Mouse (Mus musculus) myocyte (in vitro differentiated cells): Measurements from ENCODE around the gene Rgs3.

Experiments used
- E2F4 ChIP-seq: IDR thresholded peaks from one replicate; pipeline ENCODE4 v1.6.1; 2011; ENCODE audit warnings: mild to moderate bottlenecking, control low read depth, moderate library complexity; ENCODE audit not compliant: insufficient read depth
- MAX ChIP-seq: IDR thresholded peaks from one replicate; pipeline ENCODE4 v1.6.1; 2011; ENCODE audit warnings: low read depth, mild to moderate bottlenecking, control low read depth
- MYOD1 ChIP-seq, 3 experiments: IDR thresholded peaks; one replicate each; pipeline ENCODE4 v1.6.1; 2011; ENCODE audit warnings: control low read depth in 2 of 3, low read depth in 2 of 3, mild to moderate bottlenecking in 2 of 3, moderate library complexity in 1 of 3; ENCODE audit not compliant: insufficient read length in 2 of 3, control insufficient read depth in 1 of 3
- POLR2A ChIP-seq: IDR thresholded peaks from one replicate; pipeline ENCODE4 v1.6.1; 2011; ENCODE audit warnings: low read depth, mild to moderate bottlenecking, control low read depth, moderate library complexity; ENCODE audit not compliant: insufficient read length
- REST ChIP-seq: IDR thresholded peaks from one replicate; pipeline ENCODE4 v1.6.1; 2011; ENCODE audit warnings: mild to moderate bottlenecking, control low read depth, moderate library complexity; ENCODE audit not compliant: insufficient read depth, insufficient read length
- SRF ChIP-seq: IDR thresholded peaks from one replicate; pipeline ENCODE4 v1.6.1; 2011; ENCODE audit warnings: low read depth; ENCODE audit not compliant: control insufficient read depth, insufficient read length
- TCF12 ChIP-seq: IDR thresholded peaks from one replicate; pipeline ENCODE4 v1.6.1; 2011; ENCODE audit warnings: mild to moderate bottlenecking, control low read depth; ENCODE audit not compliant: poor library complexity, insufficient read depth, severe bottlenecking
- TCF3 ChIP-seq: IDR thresholded peaks from one replicate; pipeline ENCODE4 v1.6.1; 2011; ENCODE audit warnings: low read depth, control low read depth; ENCODE audit not compliant: insufficient read length
- USF1 ChIP-seq: IDR thresholded peaks from one replicate; pipeline ENCODE4 v1.6.1; 2011; ENCODE audit warnings: low read depth, mild to moderate bottlenecking, control low read depth, moderate library complexity

DNA sequence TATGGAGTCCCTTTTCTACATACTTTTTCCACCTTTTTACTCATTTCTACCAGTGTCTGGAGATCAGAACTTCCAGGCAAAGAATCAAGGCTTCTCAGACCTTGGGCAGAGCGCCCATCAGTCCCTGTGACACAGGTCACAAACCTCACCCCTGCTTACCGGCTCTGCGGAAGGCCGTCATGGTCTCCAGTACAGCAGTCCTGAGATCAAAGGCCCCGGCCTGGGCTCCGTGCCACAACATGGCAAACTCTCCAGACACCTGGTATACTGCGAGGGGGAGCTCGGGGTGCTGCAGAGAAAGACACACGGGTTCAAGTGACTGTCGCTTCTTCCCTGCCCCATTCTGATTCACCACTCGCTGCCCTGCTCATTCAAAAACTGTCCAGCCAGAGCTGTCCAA lies 49.7 kb upstream of the Rgs3 start:
- TF ChIP-seq POLR2A (no peak), USF1 (no peak), E2F4 (no peak), MAX (no peak), MYOD1 (IDR thresholded peaks at IDR 0.05; ENCODE audit: control insufficient read depth in 1 of 3, insufficient read length in 2 of 3, low read depth in 2 of 3) (no peak), TCF12 (no peak), SRF (no peak), TCF3 (no peak), REST (no peak)
